Mouse (Mus musculus) heart, embryonic 11.5 days (tissue): ENCODE results near the gene Trappc6a. TPM values are rescaled to one million over a fixed set of nuclear protein-coding genes. Genes with fewer than 3 reads are reported as not detected.
A peak's percentile ranks its signal among the peaks of the same experiment; 100 is the strongest.

Experiments used
- ATAC-seq: fragments of 200-750 bp; cut with Nextera tagmentation; replicated peaks from 2 replicates; pipeline ENCODE4 v1.8.0; 2017; ENCODE audit warnings: moderate library complexity; ENCODE audit not compliant: insufficient number of reproducible peaks, low FRiP score, low TSS enrichment
- H3K27ac ChIP-seq: fragments of 300-500 bp; sonication (generic); 2 replicates; pipeline ENCODE4 v1.5.1; 2014; ENCODE audit warnings: mild to moderate bottlenecking, low read depth, low read length
- H3K27me3 ChIP-seq: fragments of 300-500 bp; sonication (generic); 2 replicates; pipeline ENCODE4 v1.6.1; 2014; ENCODE audit warnings: mild to moderate bottlenecking, low read length, mixed read lengths; ENCODE audit not compliant: control insufficient read depth, insufficient read depth
- H3K36me3 ChIP-seq: fragments of 300-500 bp; sonication (generic); 2 replicates; pipeline ENCODE4 v1.6.1; 2014; ENCODE audit warnings: mild to moderate bottlenecking, low read length, moderate library complexity, mixed read lengths; ENCODE audit not compliant: control insufficient read depth, insufficient read depth
- H3K4me1 ChIP-seq: fragments of 300-500 bp; sonication (generic); 2 replicates; pipeline ENCODE4 v1.6.1; 2014; ENCODE audit warnings: low read length; ENCODE audit not compliant: control insufficient read depth, insufficient read depth
- H3K4me2 ChIP-seq: fragments of 300-500 bp; sonication (generic); 2 replicates; pipeline ENCODE4 v1.6.1; 2014; ENCODE audit warnings: mild to moderate bottlenecking, moderate library complexity
- H3K4me3 ChIP-seq: fragments of 300-500 bp; sonication (generic); 2 replicates; pipeline ENCODE4 v1.5.1; 2014; ENCODE audit warnings: low read depth, low read length
- H3K9ac ChIP-seq: fragments of 300-500 bp; sonication (generic); 2 replicates; pipeline ENCODE4 v1.6.1; 2014; ENCODE audit warnings: mild to moderate bottlenecking, low read depth, low read length, moderate library complexity
- H3K9me3 ChIP-seq: fragments of 300-500 bp; sonication (generic); replicated peaks from 2 replicates; pipeline ENCODE4 v1.6.1; 2016; ENCODE audit warnings: low read length; ENCODE audit not compliant: control insufficient read depth
- WGBS: fragments of 180-500 bp; shearing (Covaris S2); extraction: QIAGEN DNeasy Blood & Tissue Kit; methylation state at CpG from one replicate; pipeline ENCODE4 v1.1.7; 2014; ENCODE audit not compliant: insufficient replicate concordance; 5-methylcytosine and 5-hydroxymethylcytosine counted together
- polyA plus RNA-seq: library from polyadenylated mRNA; unstranded; fragments of >200 nt; fragmentation: Nextera tagmentation; extraction: Ambion mirVana; gene quantifications from 2 replicates; pipeline ENCODE4 v1.2.1, GENCODE M21; 2014

Gene Trappc6a
- polyA plus RNA-seq, result 77.0 and 79.0 TPM in 2 replicates

DNA sequence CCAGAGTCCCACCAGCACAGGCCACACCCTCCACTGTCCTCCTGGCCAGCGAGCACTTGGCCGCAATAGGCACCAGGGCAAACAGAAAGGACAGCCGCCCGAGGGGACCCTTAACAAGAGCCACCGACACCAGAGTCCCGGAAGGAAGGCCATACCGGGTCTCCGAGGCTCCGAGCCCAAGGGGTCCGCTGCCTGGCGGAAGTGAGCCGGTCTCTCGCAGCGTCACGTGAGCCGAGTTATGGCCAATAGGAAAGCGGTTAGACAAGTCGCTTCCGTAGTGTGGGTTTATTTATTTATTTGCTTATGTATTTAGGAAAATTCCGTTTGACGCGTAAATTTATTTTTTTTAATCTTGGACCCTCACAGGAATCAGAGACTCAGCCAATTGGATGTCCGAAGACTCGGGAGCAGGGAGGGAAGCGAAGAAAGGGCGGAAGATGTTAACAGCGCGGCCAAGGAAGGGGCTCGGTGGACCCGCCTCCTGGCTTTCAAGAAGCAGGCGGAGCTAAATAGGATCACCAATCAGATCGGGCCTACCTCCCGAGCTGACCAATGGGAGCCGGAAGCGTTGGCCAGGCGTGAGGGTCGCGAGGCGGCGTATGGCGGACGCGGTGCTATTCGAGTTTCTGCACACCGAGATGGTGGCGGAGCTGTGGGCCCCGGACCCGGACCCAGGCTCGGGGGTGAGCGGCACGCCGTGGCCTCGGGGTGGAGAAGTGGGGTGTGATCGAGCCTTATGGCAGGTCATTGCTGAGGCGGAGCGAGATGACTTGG lies at the start of gene Trappc6a, which contains the start of gene Bloc1s3:
Trappc6a (plus strand) TSS at position 246 of the 774 bp plus-strand sequence.
Bloc1s3 (minus strand) TSS at position 218 of the 774 bp plus-strand sequence.
- Histone ChIP-seq H3K9ac (peak within 1 kb of the TSS; percentile 94), H3K4me1 (peaks cover 7% of the 10 kb centered on the region; the same call in 1 of the 2 replicates), H3K9me3 (no peaks in the 10 kb centered on the region), H3K4me2 (peak within 1 kb of the TSS; percentile 99), H3K27me3 (no peaks in the 10 kb centered on the region), H3K36me3 (0 out of 2 replicates have a peak, but pooled peaks cover 3% of the 10 kb centered on the region), H3K4me3 (peak within 1 kb of the TSS; percentile 83), H3K27ac (peak within 1 kb of the TSS; percentile 89)
- peak; percentile 87 for ATAC-seq
- WGBS, result under 1% methylated on average over 56 of the region's 56 CpGs

DNA sequence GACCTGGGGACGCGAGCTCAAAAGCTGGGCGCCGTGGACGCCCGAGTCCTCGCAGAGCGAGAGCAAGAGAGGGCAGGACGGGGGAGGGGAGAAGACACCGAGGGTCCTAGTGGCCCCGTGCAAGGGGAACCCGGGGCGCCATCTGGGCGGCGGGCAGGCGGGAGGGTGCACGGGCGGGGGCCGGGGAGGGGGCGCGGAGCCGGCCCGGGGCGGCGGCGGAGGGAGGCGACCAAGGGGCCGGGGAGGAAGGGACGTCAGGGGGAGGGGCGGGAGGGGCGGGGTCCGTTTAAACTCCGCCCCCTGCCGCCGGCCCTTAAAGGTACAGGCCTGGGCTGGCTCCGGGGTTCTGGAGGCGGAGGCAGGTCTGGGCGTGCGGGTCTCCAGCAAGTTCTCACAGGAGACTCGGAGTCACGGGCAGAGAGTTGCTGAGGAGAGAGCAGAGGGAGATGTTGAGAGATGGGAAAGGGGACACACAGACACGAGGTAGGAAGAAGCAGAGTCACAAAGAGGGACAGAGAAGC lies 49.5 kb upstream of the Trappc6a start, which contains the start of gene Mark4:
Mark4 (minus strand) TSS at position 231 of the 521 bp plus-strand sequence.
- Histone ChIP-seq H3K4me2 (peak within 1 kb of the TSS; percentile 97), H3K9me3 (no peaks in the 10 kb centered on the region), H3K27ac (peak within 1 kb of the TSS; percentile 77), H3K4me1 (peaks cover 26% of the 10 kb centered on the region), H3K4me3 (peak within 1 kb of the TSS; percentile 98), H3K27me3 (no peaks in the 10 kb centered on the region), H3K36me3 (no peaks in the 10 kb centered on the region), H3K9ac (peak within 1 kb of the TSS; percentile 92)
- ATAC-seq, result peak; percentile 82
- WGBS, result 0% methylated on average over 26 of the region's 42 CpGs

DNA sequence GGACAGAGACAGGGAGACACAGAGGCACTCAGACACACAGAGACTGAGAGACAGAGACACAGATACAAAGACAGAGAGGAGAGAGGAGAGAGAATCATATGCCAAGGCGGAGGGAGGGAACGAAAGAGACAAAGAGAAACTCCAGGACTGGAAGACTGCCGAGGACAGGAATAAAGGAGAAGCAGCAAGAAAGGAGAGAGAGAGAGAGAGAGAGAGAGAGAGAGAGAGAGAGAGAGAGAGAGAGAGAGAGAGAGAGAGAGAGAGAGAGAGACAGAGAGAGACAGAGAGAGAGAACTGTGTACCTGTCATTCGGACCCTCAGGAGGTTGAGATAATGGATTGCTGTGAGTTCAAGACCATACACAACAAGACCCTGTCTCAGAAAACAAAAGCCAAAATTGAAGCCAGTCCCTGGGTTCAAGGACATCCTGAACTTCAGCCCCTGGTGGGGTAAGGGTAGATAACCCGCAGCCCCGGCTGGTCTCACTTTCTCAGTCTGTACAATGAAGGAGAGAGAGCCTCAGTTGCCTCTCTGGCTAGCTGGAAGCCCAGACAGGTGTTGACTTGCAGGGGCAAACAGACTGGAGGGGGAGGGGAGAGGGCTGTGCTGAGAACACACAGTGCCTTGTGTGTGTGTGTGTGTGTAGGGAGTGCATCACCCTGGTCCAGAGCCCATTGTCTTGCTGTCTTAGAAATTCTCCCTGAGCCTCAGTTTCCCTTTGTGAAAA lies 48.9 kb upstream of the Trappc6a start:
- 26% methylated on average over 6 of the region's 6 CpGs for WGBS
- Histone ChIP-seq H3K27me3 (no peaks in the 10 kb centered on the region), H3K27ac (0 out of 2 replicates have a peak overlapping the region, but pooled peaks have one; percentile 8), H3K9me3 (no peaks in the 10 kb centered on the region), H3K4me1 (peaks cover 26% of the 10 kb centered on the region), H3K36me3 (no peaks in the 10 kb centered on the region), H3K4me3 (peak overlapping the region; percentile 98), H3K9ac (peak overlapping the region; percentile 92), H3K4me2 (peak overlapping the region; percentile 97)
- no peak; the same call in 1 of the 2 replicates for ATAC-seq

GRCm38 (mm10) chr7:19460500-19460899 lies 47.7 kb upstream of the Trappc6a start:
- H3K36me3 ChIP-seq, result no peaks in the 10 kb centered on the region
- WGBS, result 63% methylated on average over 1 of the region's 1 CpGs
- no peak overlapping the region for H3K4me2 ChIP-seq
- H3K4me3 ChIP-seq, result no peak overlapping the region
- H3K27ac ChIP-seq, result no peak overlapping the region
- no peak overlapping the region for H3K9ac ChIP-seq
- H3K4me1 ChIP-seq, result peaks cover 26% of the 10 kb centered on the region
- H3K27me3 ChIP-seq, result peaks cover 7% of the 10 kb centered on the region; the same call in 1 of the 2 replicates
- ATAC-seq, result no peak
- no peaks in the 10 kb centered on the region for H3K9me3 ChIP-seq

DNA sequence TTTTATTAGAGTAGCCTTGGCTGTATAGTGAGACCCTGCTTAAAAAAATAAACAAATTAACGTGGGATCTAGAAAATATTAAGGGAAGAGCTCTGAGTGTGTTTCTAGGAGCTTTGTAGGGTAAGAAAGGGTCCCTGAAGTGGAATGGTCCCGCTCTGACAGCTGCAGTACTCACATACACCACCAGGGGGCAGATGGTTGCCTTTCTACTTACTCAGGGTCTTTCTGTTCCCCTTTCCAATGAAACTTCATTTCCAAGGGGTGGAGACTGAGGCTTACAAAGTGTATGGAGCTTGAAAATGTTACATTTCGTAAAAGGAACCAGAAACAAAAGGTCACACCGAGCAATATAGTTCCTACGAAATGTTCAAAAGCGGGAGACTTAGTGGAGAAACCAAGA lies 46.7 kb upstream of the Trappc6a start:
- no peak overlapping the region for H3K9ac ChIP-seq
- no peaks in the 10 kb centered on the region for H3K9me3 ChIP-seq
- H3K4me1 ChIP-seq, result peaks cover 21% of the 10 kb centered on the region
- H3K36me3 ChIP-seq, result no peaks in the 10 kb centered on the region
- no peak overlapping the region for H3K4me2 ChIP-seq
- peaks cover 7% of the 10 kb centered on the region; the same call in 1 of the 2 replicates for H3K27me3 ChIP-seq
- H3K27ac ChIP-seq, result no peak overlapping the region
- 10% methylated on average over 6 of the region's 6 CpGs for WGBS
- H3K4me3 ChIP-seq, result no peak overlapping the region
- no peak for ATAC-seq

GRCm38 (mm10) chr7:19462443-19462842 lies 45.8 kb upstream of the Trappc6a start:
- Histone ChIP-seq H3K27ac (no peak overlapping the region; the same call in 1 of the 2 replicates), H3K4me1 (peaks cover 16% of the 10 kb centered on the region), H3K4me3 (no peak overlapping the region), H3K9ac (no peak overlapping the region), H3K36me3 (no peaks in the 10 kb centered on the region), H3K27me3 (peaks cover 7% of the 10 kb centered on the region; the same call in 1 of the 2 replicates), H3K9me3 (no peaks in the 10 kb centered on the region), H3K4me2 (peak overlapping the region; percentile 50; the same call in 1 of the 2 replicates)
- WGBS, result 53% methylated on average over 4 of the region's 4 CpGs
- no peak for ATAC-seq

DNA sequence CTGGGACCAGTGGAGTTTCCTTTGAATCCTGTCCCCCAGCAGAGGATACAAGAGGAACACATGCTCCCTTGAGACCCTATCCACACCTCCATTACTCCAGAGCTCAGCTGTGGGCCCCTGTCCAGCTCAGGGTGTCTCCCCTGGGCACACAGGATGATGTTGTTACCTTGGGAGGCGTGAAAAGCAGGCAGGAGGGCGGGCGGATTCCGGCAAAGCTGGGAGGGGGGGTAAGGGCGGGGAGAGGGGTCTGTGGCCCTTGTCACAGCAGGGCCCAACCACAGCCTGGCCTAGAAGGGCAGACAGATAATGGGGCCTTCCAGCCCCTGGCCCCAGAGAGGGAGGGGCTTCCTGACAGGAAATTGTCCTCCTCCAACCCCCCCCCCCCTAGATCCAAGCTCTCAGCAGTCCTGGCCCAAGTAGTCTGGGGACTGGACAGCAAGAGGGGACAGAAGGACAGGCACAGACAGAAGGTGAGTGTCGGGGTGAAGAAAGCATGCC lies 45.3 kb upstream of the Trappc6a start, which contains the start of gene Exoc3l2:
Exoc3l2 (plus strand) TSS at position 448 of the 498 bp plus-strand sequence.
- 30% methylated on average over 6 of the region's 6 CpGs for WGBS
- ATAC-seq, result 0 out of 2 replicates have a peak, but pooled peaks have one; percentile 27
- peak within 1 kb of the TSS; percentile 31 for H3K4me3 ChIP-seq

More for the DNA sequence above, 45.3 kb upstream of the Trappc6a start, which contains the start of gene Exoc3l2:
- Histone ChIP-seq H3K9me3 (no peaks in the 10 kb centered on the region), H3K4me2 (peak within 1 kb of the TSS; percentile 50), H3K9ac (peak within 1 kb of the TSS; percentile 46; the same call in 1 of the 2 replicates), H3K27ac (peak within 1 kb of the TSS; percentile 22; the same call in 1 of the 2 replicates), H3K27me3 (peaks cover 7% of the 10 kb centered on the region; the same call in 1 of the 2 replicates), H3K36me3 (no peaks in the 10 kb centered on the region), H3K4me1 (peaks cover 12% of the 10 kb centered on the region)
